Mouse (Mus musculus) E14TG2a.4 (cell line): ENCODE data around the gene Ndufaf3.

Experiments used
- CTCF ChIP-seq: conservative IDR thresholded peaks from 2 replicates; pipeline ENCODE4 v1.5.1; 2014; ENCODE audit warnings: low read length
- NANOG ChIP-seq: IDR thresholded peaks from 2 replicates; pipeline ENCODE4 v1.6.1; 2014; ENCODE audit warnings: borderline replicate concordance, low read length, mixed read lengths
- POU5F1 ChIP-seq: IDR thresholded peaks from 2 replicates; pipeline ENCODE4 v1.6.1; 2014; ENCODE audit warnings: low read length, borderline replicate concordance

DNA sequence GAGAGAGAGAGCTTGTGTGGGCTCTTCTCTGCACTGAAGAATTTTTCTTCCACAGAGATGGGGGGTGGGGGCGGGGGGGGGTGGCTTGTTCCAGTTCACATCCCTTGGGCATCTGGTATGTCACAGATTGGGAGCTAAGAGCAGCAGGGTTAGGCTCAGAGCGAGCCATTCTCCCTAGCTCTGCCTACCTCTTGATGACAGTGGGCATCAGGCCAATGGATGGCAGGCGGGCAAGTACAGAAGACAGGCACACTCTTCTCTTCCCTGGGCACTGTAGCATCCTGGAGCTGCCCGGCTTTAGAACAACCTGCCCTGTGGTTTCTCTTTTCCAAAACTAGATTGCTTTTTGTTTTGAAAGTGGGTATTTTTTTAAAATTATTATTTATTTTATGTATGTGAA lies 24.2 kb upstream of the Ndufaf3 start:
- no peak for TF ChIP-seq CTCF
- no peak for TF ChIP-seq NANOG
- no peak for TF ChIP-seq POU5F1
